Mouse (Mus musculus): Measurements from ENCODE around the gene Gm49721. TPM values are rescaled to one million over a fixed set of nuclear protein-coding genes. Genes with fewer than 3 reads are reported as not detected.
"Not testable (repeated sequence)": the region's sequence is repeated elsewhere in the genome, so short reads cannot be mapped to it uniquely, and the experiment has no call there.

Gene Gm49721
- polyA plus RNA-seq, 1 experiment from 2014 or later: 0.83 TPM

DNA sequence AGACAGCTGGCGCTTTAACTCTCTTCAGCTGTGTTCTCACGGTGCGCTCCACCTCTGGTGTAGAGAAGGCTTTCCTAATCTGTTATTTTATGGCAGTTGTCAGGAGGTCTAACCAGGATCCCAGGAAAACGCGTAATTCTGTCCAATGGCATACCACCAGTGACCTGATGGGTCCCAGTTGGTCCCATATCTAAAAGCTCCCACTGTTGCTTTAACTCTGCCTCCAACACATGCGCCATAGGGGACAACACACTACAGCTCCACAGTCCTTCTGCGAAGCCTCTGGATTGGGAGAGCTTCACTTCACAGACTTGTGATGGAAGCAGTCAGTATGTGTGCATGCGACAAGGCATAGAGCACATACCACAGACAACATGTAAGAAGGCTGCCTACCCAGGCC lies 1.4 kb downstream of the Gm49721 start:
- DNase-seq (ENCODE audit: low spot score): not testable (repeated sequence)

DNA sequence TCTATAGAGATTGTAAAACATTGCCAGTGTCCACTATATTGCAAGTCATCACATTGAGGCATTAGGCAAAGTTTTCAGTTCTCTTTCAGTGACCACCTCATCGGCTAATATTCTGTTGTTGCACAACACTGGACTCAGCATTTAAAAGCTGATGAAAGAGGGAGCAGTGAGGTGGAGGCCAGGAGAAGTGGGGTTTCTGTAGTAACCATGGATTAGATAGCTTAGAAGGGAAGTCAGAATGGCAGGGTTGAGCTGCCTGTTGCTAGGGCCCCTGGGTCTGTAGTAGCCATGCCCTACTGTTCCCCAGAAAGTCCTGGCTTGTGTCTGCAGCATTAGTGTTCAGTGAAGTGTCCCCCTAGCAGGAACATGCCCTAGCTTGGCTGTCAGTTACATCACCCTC lies 7.4 kb downstream of the Gm49721 start:
- DNase-seq (ENCODE audit: low spot score): not testable (repeated sequence)

DNA sequence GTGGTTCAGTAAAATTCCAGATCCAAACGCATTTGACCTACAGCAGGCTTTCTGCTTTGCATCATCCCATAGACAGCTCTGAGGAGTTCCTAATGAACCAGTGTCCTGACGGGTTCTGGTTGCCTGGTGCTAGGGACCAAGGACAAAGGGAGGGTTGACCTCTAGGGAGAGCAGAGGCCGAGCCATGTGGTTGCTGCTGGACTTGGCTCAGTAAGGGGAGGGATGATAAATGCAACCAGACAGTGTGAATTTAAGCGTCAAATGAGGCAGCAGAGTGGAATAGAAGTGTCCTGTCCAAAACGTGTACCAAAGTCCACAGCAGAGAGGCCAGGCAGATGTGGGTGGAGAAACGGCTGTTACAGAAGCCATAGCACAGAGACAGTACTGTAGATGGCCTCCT lies 16.8 kb downstream of the Gm49721 start:
- not testable (repeated sequence) for DNase-seq (ENCODE audit: low spot score)

DNA sequence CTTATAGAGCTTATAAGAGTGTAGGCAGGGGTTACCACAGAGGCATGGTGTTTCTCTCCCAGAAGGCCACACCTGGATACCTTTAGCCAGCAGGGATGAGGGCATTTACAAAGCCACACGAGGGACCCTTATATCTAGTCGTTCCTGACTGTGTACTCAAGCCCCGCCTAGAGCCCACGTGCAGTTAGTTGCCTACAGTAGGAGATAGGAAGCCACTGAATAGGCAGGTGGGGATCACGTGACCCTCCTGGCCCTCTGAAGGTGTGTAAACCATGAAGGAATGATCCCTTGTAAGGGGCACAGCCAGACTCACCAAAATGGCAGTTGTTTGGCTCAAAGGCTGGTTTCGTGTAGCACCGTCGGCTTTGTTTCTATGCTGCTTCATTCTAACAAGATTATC lies 18.1 kb downstream of the Gm49721 start:
- DNase-seq (ENCODE audit: low spot score): not testable (repeated sequence)

DNA sequence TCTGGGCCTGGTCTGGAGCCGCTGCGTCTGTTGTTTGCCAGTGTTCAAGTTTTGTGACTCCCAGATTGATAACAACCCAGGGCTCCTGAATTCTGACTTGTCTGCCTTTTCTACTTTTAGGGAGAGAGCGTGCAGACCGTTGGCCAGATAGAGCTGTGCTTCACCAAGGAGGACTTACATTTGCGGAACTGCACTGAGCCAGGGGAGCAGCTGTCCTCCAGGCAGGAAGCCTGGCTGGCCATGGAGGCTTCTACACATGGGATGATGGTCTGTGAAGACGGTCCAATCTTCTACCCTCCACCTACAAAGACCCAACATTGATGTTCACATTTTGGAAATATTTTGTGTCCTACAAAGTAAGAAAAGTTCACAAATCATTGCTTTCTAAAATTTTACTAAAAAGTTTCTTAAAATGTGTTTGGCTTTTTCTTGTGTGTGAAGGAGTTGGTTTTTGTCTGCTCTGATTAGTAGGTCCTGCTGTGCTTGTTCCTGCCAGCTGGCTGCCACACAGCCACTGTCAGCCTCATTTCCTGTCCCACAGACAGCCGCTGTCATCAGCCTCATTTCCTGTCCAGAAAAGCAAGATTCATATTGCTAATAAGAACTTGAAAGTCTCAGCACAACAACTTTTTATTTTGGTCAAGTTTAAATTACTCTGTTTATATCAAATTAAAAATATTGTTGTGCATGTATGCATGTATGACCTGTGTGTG lies 19.2 kb downstream of the Gm49721 start:
- DNase-seq (ENCODE audit: low spot score): not testable (repeated sequence)

DNA sequence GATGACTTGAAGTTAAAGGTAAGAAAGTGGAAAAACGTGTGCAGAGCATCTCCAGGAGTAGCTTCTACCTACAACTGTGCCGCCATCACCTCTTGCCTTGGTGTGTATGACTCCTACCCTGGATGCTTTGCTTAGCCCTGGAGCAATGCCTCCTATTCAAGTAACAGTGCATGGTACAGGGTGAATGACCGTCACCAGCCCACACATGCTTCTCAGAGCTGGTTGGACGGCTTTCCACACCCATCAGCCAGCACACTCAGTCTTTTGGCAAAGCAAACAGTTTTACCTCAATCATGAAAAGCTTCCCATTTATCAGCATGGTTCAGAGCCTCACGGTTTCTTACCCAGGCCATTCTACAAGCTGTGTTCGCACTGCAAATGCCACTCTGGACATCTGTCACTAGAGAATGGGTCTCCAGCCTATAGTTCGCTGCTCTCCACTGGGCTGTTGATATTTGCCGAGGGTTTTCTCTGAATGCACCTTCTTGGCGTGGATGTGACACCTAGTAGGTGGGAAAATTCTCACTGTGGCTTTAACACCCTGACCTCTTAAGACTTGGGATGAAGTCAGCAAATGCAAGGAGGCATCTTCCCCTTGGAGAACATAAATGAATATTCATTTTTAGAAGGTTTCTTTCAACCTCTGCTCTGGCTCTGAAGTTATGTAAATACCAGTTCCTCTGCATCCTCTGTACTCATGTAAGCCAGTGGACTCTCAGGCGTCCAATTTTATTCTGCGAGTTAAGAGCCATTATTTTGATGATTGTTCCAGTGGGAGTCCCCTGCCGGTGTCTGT lies 23.3 kb downstream of the Gm49721 start:
- DNase-seq (ENCODE audit: low spot score): not testable (repeated sequence)

DNA sequence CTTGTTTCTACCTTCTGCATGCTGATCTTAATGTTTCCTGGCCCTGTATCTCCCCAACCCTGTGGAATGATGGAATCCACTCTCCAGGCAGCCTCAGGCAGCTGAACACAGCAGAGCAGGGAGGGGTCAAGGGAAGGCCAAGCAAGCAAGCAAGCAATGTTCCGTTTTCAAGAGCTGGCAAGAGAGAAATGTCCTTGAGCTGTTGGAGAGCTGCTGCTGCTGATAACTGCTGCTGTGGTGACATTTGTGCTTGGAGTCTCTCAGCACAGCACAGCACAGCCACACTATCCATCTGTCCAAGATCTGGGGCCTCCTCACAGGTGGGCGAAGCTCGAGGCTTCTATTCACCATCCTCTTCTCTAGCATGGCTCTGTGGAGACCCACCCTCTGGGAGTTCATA lies 24.7 kb downstream of the Gm49721 start:
- DNase-seq (ENCODE audit: low spot score): not testable (repeated sequence)

DNA sequence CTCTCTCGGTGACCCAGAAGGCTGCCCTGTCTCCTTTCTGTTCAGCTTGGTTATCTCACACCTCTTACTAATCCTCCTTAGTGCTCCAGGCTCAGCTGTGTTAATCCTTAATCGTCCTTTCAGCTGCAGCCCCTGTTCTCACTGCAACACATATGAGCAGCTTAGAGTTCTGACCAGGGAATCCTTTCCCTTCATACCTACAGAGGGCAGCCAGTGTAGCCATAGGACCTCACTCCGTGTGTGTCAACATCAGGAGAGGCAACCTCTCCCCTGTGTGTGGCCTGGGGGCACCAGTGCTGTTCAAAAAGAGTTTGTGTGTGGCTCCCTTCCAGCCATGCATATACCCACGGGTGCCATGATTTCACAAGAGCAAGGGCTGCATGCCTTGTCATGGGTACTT lies 26.9 kb downstream of the Gm49721 start:
- DNase-seq (ENCODE audit: low spot score): not testable (repeated sequence)

DNA sequence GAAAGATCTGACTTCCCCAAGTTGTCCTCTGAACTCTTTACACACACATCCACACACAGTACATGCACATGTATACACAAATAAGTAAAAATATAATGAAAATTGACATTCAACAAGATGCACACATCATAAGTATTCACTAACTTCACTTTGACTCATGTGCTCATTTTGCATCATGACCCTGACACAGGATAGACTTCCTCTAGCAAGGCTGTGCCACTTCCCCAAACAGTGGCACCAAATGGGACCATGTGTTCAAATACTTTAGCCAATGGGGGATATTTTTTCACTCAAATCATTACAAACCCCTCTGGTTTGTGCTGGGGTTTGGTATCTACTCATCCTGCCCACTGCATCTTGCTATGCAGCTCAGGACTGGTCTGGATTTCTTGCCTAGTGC lies 30.2 kb downstream of the Gm49721 start:
- not testable (repeated sequence) for DNase-seq (ENCODE audit: low spot score)

DNA sequence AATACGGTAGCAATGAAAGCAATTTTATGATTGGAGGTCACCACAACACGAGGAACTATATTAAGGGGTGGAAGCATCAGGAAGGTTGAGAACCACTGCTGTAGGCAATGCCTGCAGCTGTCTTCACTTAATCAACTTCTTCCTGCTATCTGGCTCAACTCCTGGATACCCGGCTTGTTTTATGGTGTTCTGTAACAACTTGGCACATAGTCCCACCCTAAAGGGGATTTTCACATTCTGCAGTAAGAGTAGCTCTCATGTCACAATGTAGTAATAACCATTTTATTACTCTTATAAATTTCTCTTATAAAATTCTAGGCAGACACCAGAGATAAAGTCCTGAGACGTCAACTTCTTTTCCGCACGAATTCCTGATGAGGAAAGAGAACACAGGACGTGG lies 30.7 kb downstream of the Gm49721 start:
- DNase-seq (ENCODE audit: low spot score): not testable (repeated sequence)

DNA sequence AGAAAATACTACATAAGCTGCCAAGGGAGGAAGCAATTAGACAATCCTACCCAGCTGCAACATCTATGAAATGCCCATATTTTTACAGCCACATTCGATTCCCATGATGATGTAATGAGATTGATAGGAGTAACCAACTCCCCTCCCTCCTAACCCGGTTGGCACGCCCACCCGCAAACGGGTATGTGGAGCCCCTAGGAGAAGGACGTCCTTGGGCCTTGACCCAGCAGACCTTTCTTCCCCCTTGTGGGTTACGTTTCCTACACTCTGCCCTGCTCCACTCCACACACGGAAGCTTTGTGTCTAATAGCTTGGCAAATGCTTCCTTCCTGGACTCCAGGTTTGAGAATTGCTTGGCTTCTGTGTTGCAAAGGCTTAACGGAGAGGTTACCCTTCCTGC lies 31.2 kb downstream of the Gm49721 start:
- not testable (repeated sequence) for DNase-seq (ENCODE audit: low spot score)

DNA sequence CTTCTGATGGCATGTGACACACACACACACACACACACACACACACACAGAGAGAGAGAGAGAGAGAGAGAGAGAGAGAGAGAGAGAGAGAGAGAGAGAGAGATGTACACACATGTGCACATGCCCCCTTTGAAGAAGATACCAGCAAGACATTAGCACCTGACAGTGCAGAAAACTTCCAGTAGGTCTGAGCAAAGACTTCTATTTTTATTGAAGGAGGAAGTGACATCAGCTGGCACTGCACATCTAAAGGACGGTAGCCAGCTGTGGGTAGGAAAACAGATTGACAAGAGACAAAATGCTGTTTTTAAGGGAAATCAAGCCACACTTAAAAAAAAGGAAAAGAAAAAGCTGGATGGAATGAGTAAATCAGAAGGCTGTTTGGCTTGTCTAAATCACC lies 35.5 kb downstream of the Gm49721 start:
- peak; percentile 1 for DNase-seq (ENCODE audit: low spot score)

DNA sequence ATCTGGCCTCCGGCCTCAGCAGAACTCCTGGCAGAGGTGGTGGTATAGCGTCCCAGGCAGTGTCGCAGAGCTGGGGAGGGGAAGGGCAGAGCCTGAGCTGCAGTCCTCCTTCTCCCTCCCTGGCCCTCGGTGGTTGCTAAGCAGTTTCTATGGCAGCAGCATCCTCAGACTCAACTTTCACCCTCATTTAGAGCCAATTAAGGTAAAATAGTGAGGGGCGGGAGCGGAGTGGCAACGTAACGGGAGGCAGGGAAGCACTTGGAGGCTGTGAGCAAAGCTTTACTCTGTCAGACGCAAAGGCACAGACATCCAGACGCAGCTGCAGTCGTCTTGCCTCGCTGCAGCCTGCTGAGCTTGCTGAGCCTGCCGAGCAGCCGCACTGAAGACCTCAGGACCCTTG lies 46.6 kb downstream of the Gm49721 start, which contains the start of gene Gm1604a:
Gene Gm1604a (plus strand): TSS at position 312 of the 400 bp plus-strand sequence.
- DNase-seq (ENCODE audit: low spot score): not testable (repeated sequence)

DNA sequence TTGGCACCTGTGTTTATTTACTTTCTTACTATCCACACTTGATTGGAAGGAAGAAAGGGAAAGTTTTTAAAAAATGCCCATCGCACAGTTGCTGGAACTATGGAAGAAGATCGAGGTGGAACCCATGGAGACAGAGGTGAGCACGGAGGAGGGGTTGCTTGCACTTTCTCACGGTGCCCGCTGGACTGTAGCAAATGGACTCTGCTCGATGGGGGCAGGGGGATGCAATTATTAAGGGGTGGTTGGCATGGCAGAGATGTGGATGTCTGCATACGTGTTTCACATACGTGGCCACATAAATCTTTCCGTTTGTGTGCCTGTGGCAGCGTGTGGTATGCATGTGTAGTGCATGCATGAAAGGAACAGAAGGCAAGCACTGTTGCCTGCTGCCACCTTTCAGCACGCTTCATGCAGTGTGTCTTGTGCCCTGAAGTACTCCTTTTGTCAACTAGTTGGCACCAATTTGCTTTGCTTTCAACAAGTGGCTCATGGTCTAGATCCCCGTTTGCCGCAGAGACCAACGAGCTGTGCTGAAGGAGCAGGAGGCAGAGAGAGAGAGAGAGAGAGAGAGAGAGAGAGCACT lies 47.2 kb downstream of the Gm49721 start:
- not testable (repeated sequence) for DNase-seq (ENCODE audit: low spot score)

DNA sequence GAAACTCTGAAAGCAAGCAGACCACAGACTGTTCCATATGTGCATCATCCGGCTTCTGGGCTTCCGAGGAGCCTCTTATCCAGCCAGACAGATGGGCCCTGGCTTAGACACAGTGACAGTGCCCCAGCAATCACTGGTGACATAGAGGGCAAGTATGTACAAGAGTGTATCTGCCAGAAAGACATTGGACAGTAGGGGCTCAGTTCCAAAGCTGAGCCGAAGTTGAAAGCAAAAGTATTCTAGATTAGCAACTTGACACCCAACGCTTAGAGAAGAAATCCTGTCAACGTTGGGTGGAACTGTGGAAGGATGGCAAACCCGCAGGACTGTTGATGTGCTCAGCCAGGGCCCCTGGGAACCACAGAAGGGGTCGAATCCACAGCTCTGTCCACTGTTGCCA lies 51.5 kb downstream of the Gm49721 start:
- DNase-seq (ENCODE audit: low spot score): not testable (repeated sequence)

DNA sequence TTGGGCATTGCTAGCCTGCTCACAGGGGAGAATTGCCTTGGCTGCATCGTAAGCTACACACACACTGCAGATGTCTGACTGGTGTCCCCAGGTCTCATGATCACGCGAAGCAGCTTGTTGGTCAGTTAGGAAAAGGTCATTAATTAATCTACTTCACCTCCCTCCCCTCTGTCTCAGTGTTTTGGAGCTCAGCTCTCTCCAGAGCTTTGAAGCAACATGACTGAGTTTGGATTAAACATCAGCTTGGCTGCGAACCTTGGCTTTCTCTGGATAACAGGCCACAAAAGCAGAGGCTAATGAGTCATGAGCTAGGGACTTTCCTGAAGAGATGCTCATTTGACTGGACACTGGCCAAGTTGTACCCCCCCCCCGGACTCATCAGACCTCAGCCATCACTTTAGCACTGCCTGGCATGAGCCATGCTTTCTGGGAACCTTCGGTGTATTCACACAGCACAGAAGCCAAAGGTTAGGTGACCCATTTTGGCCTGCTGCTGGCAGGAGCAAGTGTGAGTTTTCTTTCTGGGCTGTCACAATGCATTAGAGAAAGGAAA lies 52.0 kb downstream of the Gm49721 start:
- DNase-seq (ENCODE audit: low spot score): not testable (repeated sequence)

DNA sequence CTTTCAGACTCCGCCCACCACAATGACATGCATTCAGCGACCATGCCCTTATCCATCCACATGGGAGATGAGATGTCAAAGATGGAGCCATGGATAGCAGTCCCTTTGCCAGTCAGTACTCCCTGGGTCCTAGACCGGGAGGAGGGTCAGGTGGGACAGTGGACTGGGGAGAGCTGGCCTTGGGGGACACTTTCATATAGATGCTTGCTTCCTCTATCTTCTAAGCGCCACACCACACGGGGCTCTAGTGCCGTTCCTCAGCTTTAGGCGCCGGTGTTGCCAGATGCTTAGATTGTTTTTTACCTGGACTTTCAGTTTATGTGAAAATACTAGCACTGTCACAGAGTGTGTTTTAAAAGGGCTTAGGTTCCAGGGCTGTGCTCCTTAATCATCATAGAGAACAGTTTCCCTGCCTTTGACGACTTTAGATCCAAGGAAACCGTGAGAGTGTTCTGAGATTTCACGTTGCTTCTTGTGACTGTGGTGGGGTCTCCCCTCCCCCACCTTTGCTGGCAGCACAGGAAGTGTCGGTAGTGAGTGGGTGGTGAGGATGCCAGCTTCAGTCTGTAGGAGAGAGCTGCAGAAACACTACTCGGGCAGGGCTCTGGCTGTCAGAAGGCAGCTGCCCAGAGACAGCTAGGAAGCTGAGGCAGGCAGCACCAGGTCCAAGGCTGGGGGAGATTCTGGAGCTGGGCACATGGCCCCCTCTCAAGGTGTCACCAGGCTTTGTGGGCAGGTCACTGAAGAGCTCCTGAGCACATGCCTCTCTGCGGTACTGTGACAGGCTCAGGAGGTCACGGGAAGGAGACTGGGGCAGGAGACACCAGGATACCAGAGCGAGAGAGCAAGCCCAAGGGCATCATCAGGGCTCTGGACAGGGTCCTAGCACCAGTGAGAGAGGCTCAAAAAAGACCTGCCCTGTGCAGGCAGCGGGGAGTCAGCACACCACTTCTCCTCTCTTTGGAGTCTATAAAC lies 54.8 kb downstream of the Gm49721 start:
- DNase-seq (ENCODE audit: low spot score): not testable (repeated sequence)

DNA sequence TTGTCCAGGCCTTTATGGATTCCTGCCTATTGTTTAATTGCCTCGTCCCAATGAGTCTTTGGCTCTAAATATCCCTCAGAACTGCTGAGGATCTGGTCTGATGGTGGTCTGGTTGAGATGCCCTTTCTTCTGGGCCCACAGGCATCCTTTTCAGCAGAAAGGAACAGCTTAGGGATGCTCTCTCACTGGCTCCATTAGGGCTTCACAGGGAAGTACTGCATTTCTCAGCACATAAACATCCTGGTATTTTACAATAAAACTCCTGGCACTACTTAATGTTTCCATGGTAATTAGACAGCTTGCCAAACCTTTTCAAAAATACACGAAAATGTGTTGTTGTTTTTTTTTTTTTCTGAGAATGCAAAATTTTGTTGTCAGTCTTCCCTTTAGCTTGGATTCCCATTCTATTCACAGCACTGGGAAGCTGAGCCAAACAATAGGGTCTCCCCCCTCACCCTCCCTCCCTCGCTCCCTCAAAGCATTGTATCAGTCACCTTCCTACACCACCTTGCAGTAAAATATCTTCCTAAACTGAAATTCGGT lies 90.4 kb downstream of the Gm49721 start:
- DNase-seq (ENCODE audit: low spot score): not testable (repeated sequence)

DNA sequence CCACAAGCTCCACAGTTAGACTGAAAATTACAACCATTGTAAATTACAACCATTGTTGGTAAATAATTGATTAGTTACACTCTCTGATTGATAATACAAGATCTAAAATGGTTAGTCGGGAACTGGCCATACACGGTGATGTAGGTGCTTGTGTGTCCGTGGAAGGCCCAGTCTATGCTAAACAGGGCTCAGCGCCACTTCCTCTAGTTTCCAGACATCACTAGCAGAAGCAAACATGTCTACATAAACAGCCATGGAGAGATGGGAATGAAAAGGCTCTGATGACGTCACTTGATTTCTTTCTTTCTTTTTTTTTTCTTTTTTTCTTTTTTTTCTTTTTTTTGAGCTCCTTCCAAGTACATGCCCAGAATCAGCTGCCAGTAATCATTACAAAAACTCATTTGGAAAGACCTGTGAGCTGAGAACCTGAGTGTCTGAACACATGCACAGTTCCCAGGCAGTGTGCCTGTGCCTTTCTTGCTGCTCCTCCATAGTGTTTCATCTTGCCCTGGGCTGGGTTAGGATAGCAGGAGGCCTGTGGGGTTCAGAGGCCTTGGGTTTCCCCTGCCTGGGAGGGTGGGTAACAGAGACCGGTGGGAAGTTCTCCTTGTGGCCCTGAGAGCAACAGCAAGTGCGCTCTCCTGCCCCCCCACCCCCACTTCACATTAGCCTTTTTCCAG lies 91.0 kb downstream of the Gm49721 start:
- not testable (repeated sequence) for DNase-seq (ENCODE audit: low spot score)

DNA sequence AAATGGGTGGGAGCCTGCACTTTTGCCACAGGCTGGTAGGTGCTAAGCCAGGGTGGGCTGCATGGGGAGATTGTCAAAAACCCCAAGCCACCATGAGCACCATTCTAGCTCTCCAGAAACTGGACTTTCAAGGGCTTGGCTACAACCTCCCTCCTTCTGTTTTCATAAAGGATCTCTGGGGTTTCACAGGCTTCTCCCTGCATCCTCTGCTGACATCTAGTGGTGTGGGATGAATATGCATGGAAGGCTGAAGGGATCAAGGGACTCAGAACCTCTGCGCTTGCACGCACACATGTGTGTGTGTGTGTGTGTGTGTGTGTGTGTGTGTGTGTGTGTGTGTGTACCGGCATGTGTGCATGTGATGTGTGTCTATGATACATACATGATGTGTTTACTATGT lies 95.8 kb downstream of the Gm49721 start:
- peak; percentile 43 for DNase-seq (ENCODE audit: low spot score)

Measured in thymus, postnatal 0 days (tissue).